Mouse (Mus musculus): ENCODE results near the gene Arnt2. TPM values are rescaled to one million over a fixed set of nuclear protein-coding genes. Genes with fewer than 3 reads are reported as not detected.

Gene Arnt2
- polyA plus RNA-seq, 1 experiment from 2014 or later, result 83.8 TPM

GRCm38 (mm10) chr7:84275312-84275711 is 134.7 kb downstream of the Arnt2 start:
- ATAC-seq (ENCODE audit: low read depth), result no peak
- Histone ChIP-seq H3K4me1 (ENCODE audit: control insufficient read depth, insufficient read depth, low read length) (no peaks in the 10 kb centered on the region), H3K27ac (ENCODE audit: low read depth, low read length) (no peak overlapping the region), H3K27me3 (ENCODE audit: control insufficient read depth, insufficient read depth, low read length) (no peaks in the 10 kb centered on the region), H3K4me2 (ENCODE audit: low read depth, low read length) (no peak overlapping the region), H3K9me3 (ENCODE audit: control insufficient read depth, low read length) (no peaks in the 10 kb centered on the region), H3K4me3 (ENCODE audit: low read depth, low read length) (no peak overlapping the region), H3K9ac (replicated peaks; ENCODE audit: low read depth, low read length) (no peak overlapping the region), H3K36me3 (ENCODE audit: control insufficient read depth, insufficient read depth, low read length) (peaks cover 18% of the 10 kb centered on the region)
- WGBS, result 85% methylated on average over 10 of the region's 10 CpGs

GRCm38 (mm10) chr7:84273930-84274329 is 136.0 kb downstream of the Arnt2 start:
- no peak overlapping the region for H3K27ac ChIP-seq (ENCODE audit: low read depth, low read length)
- no peak overlapping the region for H3K9ac ChIP-seq (replicated peaks; ENCODE audit: low read depth, low read length)
- H3K4me1 ChIP-seq (ENCODE audit: control insufficient read depth, insufficient read depth, low read length), result no peaks in the 10 kb centered on the region
- no peak for ATAC-seq (ENCODE audit: low read depth)
- no peaks in the 10 kb centered on the region for H3K27me3 ChIP-seq (ENCODE audit: control insufficient read depth, insufficient read depth, low read length)
- H3K36me3 ChIP-seq (ENCODE audit: control insufficient read depth, insufficient read depth, low read length), result peaks cover 30% of the 10 kb centered on the region
- WGBS, result 86% methylated on average over 6 of the region's 6 CpGs
- no peak overlapping the region for H3K4me3 ChIP-seq (ENCODE audit: low read depth, low read length)
- H3K9me3 ChIP-seq (ENCODE audit: control insufficient read depth, low read length), result no peaks in the 10 kb centered on the region
- H3K4me2 ChIP-seq (ENCODE audit: low read depth, low read length), result no peak overlapping the region

GRCm38 (mm10) chr7:84272206-84272818 is 137.7 kb downstream of the Arnt2 start:
- Histone ChIP-seq H3K9ac (replicated peaks; ENCODE audit: low read depth, low read length) (no peak overlapping the region), H3K36me3 (ENCODE audit: control insufficient read depth, insufficient read depth, low read length) (peaks cover 37% of the 10 kb centered on the region), H3K4me1 (ENCODE audit: control insufficient read depth, insufficient read depth, low read length) (no peaks in the 10 kb centered on the region), H3K4me3 (ENCODE audit: low read depth, low read length) (no peak overlapping the region), H3K27ac (ENCODE audit: low read depth, low read length) (no peak overlapping the region), H3K4me2 (ENCODE audit: low read depth, low read length) (no peak overlapping the region), H3K27me3 (ENCODE audit: control insufficient read depth, insufficient read depth, low read length) (no peaks in the 10 kb centered on the region), H3K9me3 (ENCODE audit: control insufficient read depth, low read length) (no peaks in the 10 kb centered on the region)
- 31% methylated on average over 7 of the region's 7 CpGs for WGBS
- peak; percentile 85 for ATAC-seq (ENCODE audit: low read depth)

GRCm38 (mm10) chr7:84271429-84271828 is 138.5 kb downstream of the Arnt2 start:
- no peak for ATAC-seq (ENCODE audit: low read depth)
- no peaks in the 10 kb centered on the region for H3K4me1 ChIP-seq (ENCODE audit: control insufficient read depth, insufficient read depth, low read length)
- H3K9me3 ChIP-seq (ENCODE audit: control insufficient read depth, low read length), result no peaks in the 10 kb centered on the region

GRCm38 (mm10) chr7:84263466-84263865 is 146.5 kb downstream of the Arnt2 start:
- Histone ChIP-seq H3K4me1 (ENCODE audit: control insufficient read depth, insufficient read depth, low read length) (no peaks in the 10 kb centered on the region), H3K4me3 (ENCODE audit: low read depth, low read length) (no peak overlapping the region), H3K4me2 (ENCODE audit: low read depth, low read length) (no peak overlapping the region), H3K27ac (ENCODE audit: low read depth, low read length) (no peak overlapping the region), H3K9ac (replicated peaks; ENCODE audit: low read depth, low read length) (no peak overlapping the region), H3K36me3 (ENCODE audit: control insufficient read depth, insufficient read depth, low read length) (peaks cover 48% of the 10 kb centered on the region), H3K9me3 (ENCODE audit: control insufficient read depth, low read length) (no peaks in the 10 kb centered on the region), H3K27me3 (ENCODE audit: control insufficient read depth, insufficient read depth, low read length) (no peaks in the 10 kb centered on the region)
- WGBS, result 87% methylated on average over 4 of the region's 4 CpGs
- ATAC-seq (ENCODE audit: low read depth), result no peak

More at GRCm38 (mm10) chr7:84271429-84271828, 138.5 kb downstream of the Arnt2 start:
- H3K4me3 ChIP-seq (ENCODE audit: low read depth, low read length), result no peak overlapping the region
- H3K9ac ChIP-seq (replicated peaks; ENCODE audit: low read depth, low read length), result no peak overlapping the region
- H3K36me3 ChIP-seq (ENCODE audit: control insufficient read depth, insufficient read depth, low read length), result peaks cover 44% of the 10 kb centered on the region
- WGBS, result 90% methylated on average over 5 of the region's 5 CpGs
- no peak overlapping the region for H3K4me2 ChIP-seq (ENCODE audit: low read depth, low read length)
- H3K27me3 ChIP-seq (ENCODE audit: control insufficient read depth, insufficient read depth, low read length), result no peaks in the 10 kb centered on the region
- no peak overlapping the region for H3K27ac ChIP-seq (ENCODE audit: low read depth, low read length)

GRCm38 (mm10) chr7:84261341-84261740 is 148.6 kb downstream of the Arnt2 start:
- Histone ChIP-seq H3K36me3 (ENCODE audit: control insufficient read depth, insufficient read depth, low read length) (peaks cover 33% of the 10 kb centered on the region), H3K4me1 (ENCODE audit: control insufficient read depth, insufficient read depth, low read length) (no peaks in the 10 kb centered on the region), H3K9ac (replicated peaks; ENCODE audit: low read depth, low read length) (no peak overlapping the region), H3K9me3 (ENCODE audit: control insufficient read depth, low read length) (no peaks in the 10 kb centered on the region), H3K4me3 (ENCODE audit: low read depth, low read length) (no peak overlapping the region), H3K4me2 (ENCODE audit: low read depth, low read length) (no peak overlapping the region), H3K27ac (ENCODE audit: low read depth, low read length) (no peak overlapping the region), H3K27me3 (ENCODE audit: control insufficient read depth, insufficient read depth, low read length) (no peaks in the 10 kb centered on the region)
- ATAC-seq (ENCODE audit: low read depth), result no peak
- WGBS, result 79% methylated on average over 6 of the region's 6 CpGs

- peaks cover 26% of the 10 kb centered on the region for H3K36me3 ChIP-seq (ENCODE audit: control insufficient read depth, insufficient read depth, low read length)
- no peak overlapping the region for H3K9ac ChIP-seq (replicated peaks; ENCODE audit: low read depth, low read length)
- no peaks in the 10 kb centered on the region for H3K9me3 ChIP-seq (ENCODE audit: control insufficient read depth, low read length)
- no peak for ATAC-seq (ENCODE audit: low read depth)
- no peaks in the 10 kb centered on the region for H3K4me1 ChIP-seq (ENCODE audit: control insufficient read depth, insufficient read depth, low read length)
- H3K27me3 ChIP-seq (ENCODE audit: control insufficient read depth, insufficient read depth, low read length), result no peaks in the 10 kb centered on the region
- no peak overlapping the region for H3K4me2 ChIP-seq (ENCODE audit: low read depth, low read length)
- WGBS, result 89% methylated on average over 4 of the region's 4 CpGs
- no peak overlapping the region for H3K4me3 ChIP-seq (ENCODE audit: low read depth, low read length)
- no peak overlapping the region for H3K27ac ChIP-seq (ENCODE audit: low read depth, low read length)
Observed at GRCm38 (mm10) chr7:84260401-84260800, 149.6 kb downstream of the Arnt2 start.

- Histone ChIP-seq H3K4me2 (ENCODE audit: low read depth, low read length) (no peak overlapping the region), H3K9me3 (ENCODE audit: control insufficient read depth, low read length) (no peaks in the 10 kb centered on the region), H3K4me1 (ENCODE audit: control insufficient read depth, insufficient read depth, low read length) (no peaks in the 10 kb centered on the region), H3K27ac (ENCODE audit: low read depth, low read length) (no peak overlapping the region), H3K27me3 (ENCODE audit: control insufficient read depth, insufficient read depth, low read length) (no peaks in the 10 kb centered on the region), H3K36me3 (ENCODE audit: control insufficient read depth, insufficient read depth, low read length) (peaks cover 30% of the 10 kb centered on the region), H3K9ac (replicated peaks; ENCODE audit: low read depth, low read length) (no peak overlapping the region), H3K4me3 (ENCODE audit: low read depth, low read length) (no peak overlapping the region)
- no peak for ATAC-seq (ENCODE audit: low read depth)
- 75% methylated on average over 4 of the region's 4 CpGs for WGBS
Observed at GRCm38 (mm10) chr7:84259309-84259985, 150.5 kb downstream of the Arnt2 start.

GRCm38 (mm10) chr7:84256661-84257060 is 153.3 kb downstream of the Arnt2 start:
- Histone ChIP-seq H3K36me3 (ENCODE audit: control insufficient read depth, insufficient read depth, low read length) (peaks cover 23% of the 10 kb centered on the region), H3K4me1 (ENCODE audit: control insufficient read depth, insufficient read depth, low read length) (no peaks in the 10 kb centered on the region), H3K4me3 (ENCODE audit: low read depth, low read length) (no peak overlapping the region), H3K27ac (ENCODE audit: low read depth, low read length) (no peak overlapping the region), H3K27me3 (ENCODE audit: control insufficient read depth, insufficient read depth, low read length) (no peaks in the 10 kb centered on the region), H3K4me2 (ENCODE audit: low read depth, low read length) (no peak overlapping the region), H3K9me3 (ENCODE audit: control insufficient read depth, low read length) (no peaks in the 10 kb centered on the region), H3K9ac (replicated peaks; ENCODE audit: low read depth, low read length) (no peak overlapping the region)
- 95% methylated on average over 3 of the region's 3 CpGs for WGBS
- no peak for ATAC-seq (ENCODE audit: low read depth)

All from neural tube, embryonic 14.5 days (tissue).